Mouse (Mus musculus) cerebellum, adult 2 months (tissue): ENCODE data around the gene Gm44503.

Source experiments
- CTCF ChIP-seq: fragments of 200-500 bp; IDR thresholded peaks from 2 replicates; pipeline ENCODE4 v1.5.1; 2011; ENCODE audit warnings: low read depth, mild to moderate bottlenecking, control low read depth, low read length, moderate library complexity, borderline replicate concordance; ENCODE audit not compliant: insufficient read depth
- POLR2A ChIP-seq: fragments of 200-500 bp; IDR thresholded peaks from 2 replicates; pipeline ENCODE4 v1.6.1; 2011; ENCODE audit warnings: low read length, control low read depth, borderline replicate concordance; ENCODE audit not compliant: insufficient read depth

DNA sequence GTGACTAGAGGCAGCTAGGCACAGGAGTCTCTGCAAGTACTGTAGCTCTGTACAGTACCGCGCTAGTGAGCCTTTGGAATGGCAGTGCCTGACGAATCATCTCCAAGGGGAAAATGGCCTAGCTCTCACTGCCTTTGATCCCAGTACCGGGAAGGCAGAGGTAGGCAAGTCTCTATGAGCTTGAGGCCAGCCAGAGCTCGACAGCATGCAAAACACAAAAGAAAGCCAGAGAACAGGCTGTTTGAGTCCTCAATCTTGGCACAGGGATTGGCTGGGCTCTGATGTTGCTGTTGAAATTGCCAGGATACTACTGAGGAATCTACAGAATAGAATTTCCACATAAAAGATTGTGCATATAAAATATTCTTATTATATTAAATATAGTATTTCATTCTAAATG lies 13.8 kb downstream of the Gm44503 start:
- TF ChIP-seq CTCF (no peak), POLR2A (no peak)
